Mouse (Mus musculus) lung, postnatal 36 days (tissue): ENCODE data around the gene Vmn1r20.
"Not testable (repeated sequence)": the region's sequence is repeated elsewhere in the genome, so short reads cannot be mapped to it uniquely, and the experiment has no call there.

Experiments used
- DNase-seq: peaks from one replicate; pipeline ENCODE4 v3.0.0; 2022; ENCODE audit warnings: mixed read lengths

Vmn1r20 gene

DNA sequence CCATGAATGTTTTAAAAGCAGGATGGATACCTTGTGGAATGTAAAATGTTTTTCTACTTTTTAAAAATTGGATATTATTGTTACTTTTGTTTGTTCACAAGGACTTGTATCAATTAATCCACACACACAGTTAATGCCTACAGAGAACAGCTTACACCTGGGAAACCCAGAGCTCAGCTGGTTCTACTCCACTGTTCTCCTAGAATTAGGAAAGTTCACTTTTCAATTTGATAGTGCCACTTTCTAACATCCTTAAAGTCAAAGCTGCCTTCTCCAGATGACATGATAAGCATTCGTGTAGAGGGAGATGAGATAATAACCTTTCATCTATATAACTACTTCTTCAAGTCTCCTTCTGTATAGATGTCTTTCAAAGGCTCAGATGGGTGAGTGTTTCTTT is at the start of gene Vmn1r20:
Gene Vmn1r20, plus strand, starts transcription at position 301 of the 400 bp plus-strand sequence.
- no peak for DNase-seq

DNA sequence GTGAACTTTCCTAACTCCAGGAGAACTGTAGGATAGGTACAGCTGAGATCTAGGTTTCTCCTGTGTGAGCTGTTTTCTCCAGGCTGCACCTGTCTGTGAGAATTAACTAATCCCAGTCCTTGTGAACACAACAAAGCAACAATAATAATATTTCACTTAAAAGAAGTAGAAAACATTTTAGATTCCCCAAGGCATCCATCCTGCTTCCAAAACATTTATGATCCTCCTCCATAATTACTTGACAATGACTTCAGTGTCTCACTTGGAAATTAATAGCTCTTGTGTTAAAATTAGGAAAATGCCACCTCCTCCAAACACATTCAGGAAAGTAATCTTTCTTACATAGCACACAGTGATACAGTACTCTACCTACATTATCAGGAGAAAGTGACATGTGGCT is 33.0 kb upstream of the Vmn1r20 start, which contains the start of gene Vmn1r18:
Gene Vmn1r18, minus strand, starts transcription at position 101 of the 400 bp plus-strand sequence.
- DNase-seq = no peak

DNA sequence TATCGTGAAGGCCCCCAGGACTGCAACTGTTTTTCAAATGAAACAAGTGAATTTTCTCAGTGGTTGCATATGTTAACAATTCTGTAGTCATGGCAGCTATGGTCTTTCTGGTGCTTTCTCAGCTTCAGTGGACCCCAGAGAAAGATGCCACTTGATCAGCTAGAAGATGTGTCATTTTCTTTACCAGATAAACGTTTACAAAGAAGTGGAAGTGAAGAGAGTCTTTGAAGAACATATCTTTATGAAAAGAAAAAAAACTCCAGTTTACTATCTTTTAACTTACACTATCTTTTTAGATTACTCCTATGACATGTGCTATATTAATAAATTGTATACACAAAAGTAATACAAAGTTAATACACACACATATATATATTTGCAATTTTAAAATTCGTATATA is 25.2 kb upstream of the Vmn1r20 start, which contains the start of gene Vmn1r19:
Gene Vmn1r19, plus strand, starts transcription at position 301 of the 400 bp plus-strand sequence.
- DNase-seq = not testable (repeated sequence)

DNA sequence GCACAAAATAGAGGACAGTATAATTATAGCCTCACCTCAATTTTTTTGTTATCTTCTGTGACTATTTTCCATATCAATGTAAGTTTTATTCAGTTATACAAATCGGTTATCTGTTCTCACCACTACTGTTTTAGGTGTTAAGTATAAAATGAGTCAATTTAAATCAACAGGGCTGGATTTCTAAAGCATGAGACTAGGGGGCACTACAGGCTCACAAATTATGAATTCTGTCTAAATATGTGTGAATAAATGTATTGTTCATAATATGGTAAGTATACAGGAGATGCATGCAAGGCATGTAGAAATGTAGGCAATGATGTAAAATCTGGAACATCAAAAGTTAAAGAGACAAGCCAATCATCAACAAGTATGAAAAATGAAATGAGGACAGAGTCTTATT is 2.5 kb downstream of the Vmn1r20 start:
- peak; percentile 18 for DNase-seq

DNA sequence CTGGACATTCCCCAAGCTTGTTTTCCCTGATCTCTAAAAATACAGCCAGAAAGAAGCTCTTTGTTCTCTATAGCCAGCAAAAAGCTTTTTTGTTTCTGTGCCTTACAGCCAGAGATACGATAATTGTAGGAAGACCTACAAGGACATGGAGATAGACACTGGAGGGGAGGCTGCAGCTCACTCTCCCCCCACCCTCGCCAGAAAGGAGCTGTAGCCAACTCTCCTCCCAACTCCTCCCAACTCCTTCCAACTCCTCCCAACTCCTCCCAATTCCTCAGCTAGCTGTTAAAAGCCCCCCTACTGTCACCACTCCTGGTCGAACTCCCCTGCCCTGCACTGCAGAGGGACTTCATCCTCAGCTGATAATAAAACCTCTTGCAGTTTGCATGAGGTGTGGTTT is 39.4 kb downstream of the Vmn1r20 start:
- not testable (repeated sequence) for DNase-seq
